Mouse (Mus musculus): ENCODE measurements around the gene Rtp2.

Rtp2 gene

DNA sequence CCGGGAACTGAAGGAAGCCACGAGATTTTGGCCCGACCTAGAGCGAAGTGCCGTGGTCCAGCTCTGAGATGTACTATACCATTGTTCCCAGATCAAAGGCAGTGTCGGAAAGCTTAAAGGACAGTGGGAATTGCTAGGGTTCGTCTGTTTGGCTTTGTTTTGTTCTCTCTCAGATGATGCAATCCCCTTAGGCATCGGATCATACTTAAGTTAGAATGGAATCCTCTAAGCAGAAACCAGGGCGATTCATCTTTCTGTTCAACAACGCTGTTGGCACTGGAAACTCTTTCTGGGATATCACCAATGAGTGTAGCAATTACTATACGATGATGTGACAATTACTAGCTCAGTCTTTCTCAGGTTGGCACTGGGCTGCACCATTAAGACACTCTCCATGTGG is at the start of gene Rtp2:
Gene Rtp2, minus strand, starts transcription at position 101 of the 400 bp plus-strand sequence.
- no peak for DNase-seq (ENCODE audit: low spot score)

DNA sequence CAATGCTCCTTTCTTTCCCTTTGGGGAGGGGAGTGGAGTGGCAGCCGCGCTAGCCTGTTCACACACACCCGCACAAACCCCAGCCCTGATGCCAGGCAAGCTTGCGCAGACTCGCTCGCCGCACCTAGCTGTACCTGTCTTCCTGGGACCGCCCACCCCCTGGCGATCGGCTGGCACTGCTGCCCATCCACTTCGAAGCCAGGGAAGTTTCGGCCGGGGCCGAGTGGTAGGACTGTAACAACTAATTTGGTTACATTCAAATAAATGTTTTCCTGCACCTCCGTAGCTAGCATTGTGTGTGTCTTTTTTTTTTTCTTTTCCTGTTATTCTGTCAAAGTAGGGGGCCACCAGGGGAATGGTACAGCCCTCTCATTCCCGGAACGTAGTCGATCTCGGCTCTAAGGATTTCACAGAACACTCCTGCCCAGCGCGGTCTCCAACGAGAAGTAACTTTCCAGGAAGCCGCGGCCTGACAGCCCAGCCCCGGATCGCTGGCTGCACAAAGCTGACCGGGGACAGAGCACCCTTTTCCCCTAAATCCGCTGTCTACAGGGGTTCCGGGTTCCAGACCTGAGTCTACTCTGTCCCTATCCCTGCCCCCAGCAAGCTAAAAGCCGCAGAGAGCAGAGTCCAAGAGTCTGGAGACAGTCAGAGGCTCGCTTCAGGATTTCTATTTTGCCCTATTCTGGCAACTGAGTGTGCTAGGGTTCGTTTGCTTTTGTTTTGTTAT is 49.0 kb upstream of the Rtp2 start:
- DNase-seq (ENCODE audit: low spot score): no peak

- DNase-seq (ENCODE audit: low spot score): no peak
Observed at GRCm38 (mm10) chr16:23980201-23980870, 48.1 kb upstream of the Rtp2 start.

DNA sequence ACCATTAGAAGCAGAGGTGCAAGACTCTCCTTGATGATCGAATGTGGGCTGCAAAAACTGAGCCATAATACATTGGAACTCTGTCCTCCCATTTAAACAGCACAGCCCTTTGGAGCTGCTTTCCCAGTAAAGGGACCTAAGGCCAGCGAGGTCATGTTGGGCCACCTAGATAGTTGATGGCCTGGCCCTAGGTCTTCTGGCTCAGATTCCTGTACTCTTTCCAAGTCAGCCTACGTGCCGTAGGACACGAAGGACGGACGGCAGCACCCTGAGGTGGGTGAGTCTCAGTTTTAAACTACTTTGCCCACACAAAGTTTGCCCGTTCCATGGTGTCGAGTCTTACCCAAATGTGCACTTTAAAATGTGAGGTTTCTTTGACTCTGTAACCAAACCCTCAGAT is 47.3 kb upstream of the Rtp2 start:
- no peak for DNase-seq (ENCODE audit: low spot score)

DNA sequence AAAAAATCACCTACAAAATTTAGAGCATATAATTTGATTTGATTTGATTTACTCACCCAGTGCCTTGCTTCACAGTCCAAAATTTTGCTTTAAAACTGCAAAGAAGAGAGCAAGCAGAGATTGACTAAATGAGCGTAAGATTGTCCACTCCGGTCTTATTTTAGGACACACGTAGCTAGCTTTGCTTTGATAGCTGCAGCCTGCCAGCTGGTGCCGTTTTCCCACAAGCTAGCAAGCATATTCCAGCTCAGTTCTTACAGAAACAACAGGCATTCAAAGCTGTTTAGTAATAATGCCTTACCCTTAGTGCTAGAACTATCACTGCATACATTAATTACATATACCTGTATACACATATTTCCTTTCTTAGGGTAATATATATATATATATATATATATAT is 46.3 kb upstream of the Rtp2 start:
- no peak for DNase-seq (ENCODE audit: low spot score)

GRCm38 (mm10) chr16:23977732-23978131 is 45.5 kb upstream of the Rtp2 start:
- no peak for DNase-seq (ENCODE audit: low spot score)

DNA sequence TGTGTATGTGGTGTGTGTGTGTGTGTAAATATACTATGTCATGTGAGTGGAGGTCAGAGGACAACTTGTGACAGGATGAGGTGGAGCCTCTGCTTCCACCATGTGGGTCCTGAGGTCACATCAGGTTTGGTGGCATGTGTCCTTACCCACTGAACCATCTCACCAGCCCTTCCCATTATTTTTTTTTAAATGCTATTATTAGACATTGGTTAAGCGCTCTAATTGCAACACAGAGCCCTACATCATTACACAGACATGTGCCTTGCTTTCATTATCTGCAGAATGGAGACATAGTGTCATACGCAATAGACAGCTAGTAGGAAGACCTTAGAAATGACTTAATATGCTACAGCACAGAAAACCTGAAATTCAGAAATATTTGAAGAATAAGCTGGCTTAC is 44.0 kb upstream of the Rtp2 start:
- DNase-seq (ENCODE audit: low spot score): no peak

DNA sequence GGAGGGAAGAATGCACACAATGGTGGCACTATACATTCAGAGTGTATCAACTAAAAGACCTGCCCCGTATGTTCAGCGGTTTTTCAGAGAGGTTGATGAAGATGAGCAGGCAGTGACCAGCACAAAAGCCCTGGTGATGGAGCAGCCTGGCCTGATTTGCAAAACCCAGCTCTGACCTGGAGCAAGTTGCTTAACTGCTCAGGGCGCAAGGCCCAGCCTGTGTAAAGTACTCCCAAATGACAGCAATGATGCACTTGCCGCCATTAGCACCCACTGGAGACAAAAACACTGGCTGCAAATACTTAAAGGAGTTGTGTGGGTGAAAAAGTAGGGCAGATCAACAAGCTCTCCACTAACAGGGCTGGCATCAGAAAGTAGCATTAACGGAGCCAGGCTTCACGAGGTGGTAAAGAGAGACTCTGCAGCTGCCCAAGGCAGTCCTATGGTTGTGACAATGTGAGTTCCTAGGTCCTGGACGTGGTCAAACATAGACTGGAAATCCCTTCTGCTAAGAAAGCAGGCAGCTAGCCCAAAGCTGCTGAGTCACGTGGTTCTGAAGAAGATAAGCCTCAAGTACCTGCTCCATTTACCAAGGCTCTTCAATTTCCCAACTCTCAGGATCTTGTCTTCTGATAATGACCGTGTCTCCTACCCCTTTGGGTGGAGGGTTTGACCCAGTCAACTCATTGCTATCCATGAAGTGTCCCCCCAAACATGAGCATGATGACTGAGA is 41.6 kb upstream of the Rtp2 start:
- no peak for DNase-seq (ENCODE audit: low spot score)

DNA sequence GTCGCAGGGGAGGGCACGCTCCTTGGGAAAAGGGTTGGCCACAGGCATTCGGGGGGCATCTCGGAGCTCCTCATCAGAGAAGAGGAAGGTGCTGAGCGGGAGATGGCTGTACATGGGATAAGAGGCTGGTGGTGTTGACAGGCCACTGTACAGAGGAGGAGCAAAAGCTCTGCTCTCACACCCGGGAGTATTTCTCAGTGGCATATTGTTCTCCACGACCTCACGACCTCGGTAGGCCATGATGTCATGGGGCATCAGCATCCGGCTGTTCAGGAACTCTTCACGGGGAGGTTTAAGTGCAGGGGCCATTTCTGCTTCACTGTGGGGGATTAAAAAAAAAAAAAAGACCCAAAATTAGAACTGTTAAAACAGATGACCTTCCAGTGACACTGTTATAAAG is 40.7 kb upstream of the Rtp2 start:
- no peak for DNase-seq (ENCODE audit: low spot score)

DNA sequence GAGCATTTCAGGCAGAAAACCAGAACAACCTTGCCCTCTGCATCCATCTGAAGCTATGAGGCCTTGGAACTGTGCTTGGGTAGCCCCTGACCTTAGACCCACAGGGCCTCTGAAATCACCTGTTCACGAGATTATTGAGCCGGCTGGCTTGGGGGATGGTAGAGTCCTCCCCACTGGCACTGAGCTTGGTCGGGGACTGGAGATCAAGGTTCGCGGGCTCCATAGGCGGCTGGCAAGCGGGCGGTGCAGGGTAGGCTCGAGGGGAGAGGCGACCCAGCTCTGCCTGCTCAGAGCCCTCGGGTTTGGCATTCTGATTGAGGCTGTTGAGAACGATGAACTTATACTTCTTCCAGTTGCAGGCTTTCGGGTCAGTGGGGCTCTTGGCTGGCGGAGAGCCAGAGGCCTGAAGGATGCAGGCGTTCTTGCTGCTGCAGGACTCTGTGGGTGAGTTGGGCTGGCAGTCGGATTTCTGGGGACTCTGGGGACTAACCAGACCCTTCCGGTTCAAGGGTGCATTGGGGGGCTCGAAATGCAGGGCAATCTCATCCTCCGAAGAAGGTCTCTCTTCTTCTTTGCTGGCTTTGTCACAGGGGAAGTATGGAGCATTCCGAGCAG is 40.0 kb upstream of the Rtp2 start:
- DNase-seq (ENCODE audit: low spot score): no peak

DNA sequence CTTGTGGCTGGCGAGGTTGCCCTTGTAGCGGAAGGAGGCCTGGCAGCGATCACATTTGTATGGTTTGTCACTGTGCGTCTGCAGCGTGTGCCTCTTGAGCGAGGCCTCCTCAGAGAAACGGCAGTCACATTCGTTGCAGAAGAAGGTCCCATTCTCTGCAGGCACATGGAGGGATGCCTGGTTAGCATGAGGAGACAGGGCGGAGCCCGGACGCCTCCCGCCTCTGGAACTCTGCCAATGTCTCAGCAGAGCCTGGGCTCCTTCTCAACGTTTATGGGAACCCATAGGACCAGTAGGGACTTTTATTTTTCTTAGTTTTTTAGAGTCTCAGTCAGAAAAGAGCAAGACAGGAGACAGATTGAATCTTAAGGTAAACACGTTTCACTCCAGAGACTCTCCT is 37.7 kb upstream of the Rtp2 start:
- no peak for DNase-seq (ENCODE audit: low spot score)

- DNase-seq (ENCODE audit: low spot score): no peak
Observed at GRCm38 (mm10) chr16:23968888-23969287, 36.7 kb upstream of the Rtp2 start.

GRCm38 (mm10) chr16:23967301-23967700 is 35.1 kb upstream of the Rtp2 start:
- DNase-seq (ENCODE audit: low spot score): no peak

GRCm38 (mm10) chr16:23966066-23966465 is 33.9 kb upstream of the Rtp2 start:
- DNase-seq (ENCODE audit: low spot score): no peak

- DNase-seq (ENCODE audit: low spot score): no peak
Observed at GRCm38 (mm10) chr16:23964706-23965367, 32.6 kb upstream of the Rtp2 start.

DNA sequence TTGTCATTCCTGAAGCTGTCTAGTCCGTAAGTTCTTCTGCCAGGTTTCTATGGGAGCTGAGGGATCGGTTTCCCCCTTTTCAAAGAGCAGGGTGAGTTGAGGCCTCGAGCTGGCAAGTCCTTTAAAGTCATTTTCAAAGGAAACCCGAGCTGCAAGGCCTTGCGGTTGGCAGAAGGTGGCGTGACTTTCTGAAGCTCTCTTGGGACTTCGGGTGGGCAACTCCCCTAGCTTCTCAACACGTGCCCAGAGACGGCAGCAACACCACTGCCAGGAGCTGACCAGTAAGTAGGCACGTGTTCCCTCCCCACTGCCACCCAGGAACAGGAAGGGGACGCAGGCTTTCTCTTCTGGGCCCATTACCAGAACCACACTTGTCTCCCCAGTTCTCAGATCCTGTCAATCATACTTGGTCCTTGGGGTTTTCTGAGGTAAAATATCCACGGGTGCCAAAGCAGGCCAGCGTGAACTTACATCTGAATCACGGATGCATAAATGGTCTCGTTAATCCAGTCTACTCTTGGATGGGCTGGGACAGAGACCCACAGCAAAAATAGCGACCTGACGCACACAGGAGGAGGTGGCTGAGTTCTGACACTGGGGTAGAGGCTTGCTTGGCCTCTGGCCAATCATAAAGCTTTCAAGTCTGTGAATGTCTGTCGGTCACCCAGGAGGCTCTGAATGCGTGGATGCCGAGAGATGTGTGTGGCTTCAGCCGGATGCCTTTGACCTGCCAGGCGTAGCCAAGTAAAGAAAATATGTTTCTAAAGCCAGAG is 31.9 kb upstream of the Rtp2 start:
- no peak for DNase-seq (ENCODE audit: low spot score)

GRCm38 (mm10) chr16:23962401-23962800 is 30.2 kb upstream of the Rtp2 start:
- no peak for DNase-seq (ENCODE audit: low spot score)

DNA sequence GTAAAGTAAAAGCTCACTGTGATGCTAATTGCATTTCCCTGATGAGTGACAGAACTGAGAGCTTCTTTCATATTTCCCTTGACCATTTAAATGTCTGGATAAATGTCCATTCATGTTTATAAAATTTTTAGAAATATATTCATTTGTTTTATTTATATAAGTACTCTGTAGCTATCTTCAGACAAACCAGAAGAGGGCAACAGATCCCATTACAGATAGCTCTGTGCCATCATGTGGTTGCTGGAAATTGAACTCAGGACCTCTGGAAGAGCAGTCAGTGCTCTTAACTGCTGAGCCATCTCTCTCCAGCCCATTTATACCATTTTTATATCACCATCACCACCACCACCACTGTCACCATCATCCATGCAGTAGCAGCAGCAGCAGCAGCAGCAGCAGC is 26.7 kb upstream of the Rtp2 start:
- DNase-seq (ENCODE audit: low spot score): no peak

GRCm38 (mm10) chr16:23953959-23954260 is 21.7 kb upstream of the Rtp2 start:
- no peak for DNase-seq (ENCODE audit: low spot score)

- no peak for DNase-seq (ENCODE audit: low spot score)
Observed at GRCm38 (mm10) chr16:23953189-23953958, 21.2 kb upstream of the Rtp2 start.

All from MN1 (cell line).